Mouse (Mus musculus): Measurements from ENCODE around the gene Tcl1b4. TPM values are rescaled to one million over a fixed set of nuclear protein-coding genes. Genes with fewer than 3 reads are reported as not detected.

The Tcl1b4 gene
- total RNA-seq, 2 experiments from 2014 or later = not detected

- no peak for DNase-seq
Observed at GRCm38 (mm10) chr12:105248763-105249233, 47.0 kb downstream of the Tcl1b4 start.

- no peak for DNase-seq
Observed at GRCm38 (mm10) chr12:105253796-105254195, 52.0 kb downstream of the Tcl1b4 start.

Other genes with a start within 250 kb of the Tcl1b4 start
- 1 to 10 TPM; 3.2 to 4.6 TPM for gene Syne3, start 192.1 kb upstream of the Tcl1b4 start, total RNA-seq (2021)
- gene Glrx5, start 169.3 kb upstream of the Tcl1b4 start, total RNA-seq (2021) = 10 to 100 TPM; 63.5 to 64.9 TPM
- not detected for gene Tcl1b2, start 55.9 kb upstream of the Tcl1b4 start, total RNA-seq (2021)
- not detected for gene Tcl1b1, start 42.3 kb upstream of the Tcl1b4 start, total RNA-seq (2021)
- gene Tcl1b5, start 25.6 kb upstream of the Tcl1b4 start, total RNA-seq (2021) = not detected
- not detected for gene Tcl1b3, start 10.9 kb upstream of the Tcl1b4 start, total RNA-seq (2021)
- gene Tcl1, start 20.8 kb downstream of the Tcl1b4 start, total RNA-seq (2021) = not detected
- not detected for gene Tunar, start 131.9 kb downstream of the Tcl1b4 start, total RNA-seq (2021)

All from gastrocnemius, postnatal 25 days (tissue).